Mouse (Mus musculus) erythroblast, adult 5-6 weeks (primary cell): ENCODE results near the gene Limd2. TPM values are rescaled to one million over a fixed set of nuclear protein-coding genes. Genes with fewer than 3 reads are reported as not detected.
"Not testable (repeated sequence)": the region's sequence is repeated elsewhere in the genome, so short reads cannot be mapped to it uniquely, and the experiment has no call there.

ENCODE experiments used
- ATAC-seq: replicated peaks from 2 replicates; pipeline ENCODE4 v1.8.0; 2016; ENCODE audit warnings: moderate number of reproducible peaks, mild to moderate bottlenecking, moderate TSS enrichment, inconsistent platforms; ENCODE audit not compliant: poor library complexity, low FRiP score, severe bottlenecking
- total RNA-seq, 2 experiments: library from RNA; stranded (forward) in 1 of 2; stranded (reverse) in 1 of 2; fragments of 150-400 nt in 1 of 2; fragments of 200-764, 138-1000 nt in 1 of 2; gene quantifications; 2 replicates each; pipeline versions ENCODE4 v1.2.3 to v1.2.4; 2015 to 2017; ENCODE audit warnings: low replicate concordance in 2 of 2

Limd2 gene
- total RNA-seq, 2 experiments from 2014 or later, result 14.3 to 43.2 TPM

DNA sequence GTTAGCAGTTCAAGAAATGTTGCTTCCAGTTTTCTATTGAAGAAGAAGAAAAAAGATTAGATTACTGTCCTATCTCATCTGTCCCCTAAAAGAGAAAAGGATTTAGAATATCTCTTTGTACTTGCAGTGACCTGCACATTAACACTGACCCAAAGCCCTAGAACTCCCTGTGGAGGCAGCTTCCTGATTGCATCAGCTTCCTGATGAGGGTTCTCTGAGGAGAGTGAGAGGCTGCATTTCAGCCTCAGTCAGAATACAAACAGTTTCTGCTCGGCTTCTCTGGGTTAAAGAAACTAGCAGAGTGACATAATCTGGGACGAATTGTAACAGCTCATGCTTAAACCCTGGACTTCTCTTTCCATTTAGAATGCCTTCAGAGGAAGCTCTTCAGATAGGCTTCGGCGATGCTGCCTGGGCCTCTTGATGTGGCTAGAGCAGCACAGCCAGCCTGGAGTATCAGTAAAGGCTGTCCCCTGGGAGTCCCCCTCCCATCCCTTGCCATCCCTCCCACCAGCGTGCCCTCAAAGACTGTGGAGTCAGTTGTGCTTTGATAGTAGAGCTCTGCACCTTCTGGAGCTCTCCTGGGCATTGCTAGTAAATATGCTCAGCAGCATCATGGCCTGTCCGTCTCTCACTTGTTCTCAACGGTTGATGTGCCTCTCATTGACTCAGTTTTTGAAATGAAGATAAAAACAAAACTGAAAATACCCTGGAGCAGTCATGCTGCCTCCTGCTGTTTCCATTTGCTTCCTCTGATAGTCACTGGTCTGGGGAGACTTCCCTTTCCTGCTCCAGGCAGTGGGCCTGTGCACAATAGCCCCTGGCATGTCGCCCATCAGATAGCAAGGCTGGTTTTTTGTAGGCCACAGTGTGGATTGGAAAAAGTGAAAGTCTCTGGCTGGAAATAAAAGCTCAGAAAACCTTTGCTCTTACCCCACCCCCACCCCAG, 25.8 kb downstream of the Limd2 start:
- no peak for ATAC-seq

GRCm38 (mm10) chr11:106132516-106132915, 28.1 kb downstream of the Limd2 start:
- no peak for ATAC-seq

DNA sequence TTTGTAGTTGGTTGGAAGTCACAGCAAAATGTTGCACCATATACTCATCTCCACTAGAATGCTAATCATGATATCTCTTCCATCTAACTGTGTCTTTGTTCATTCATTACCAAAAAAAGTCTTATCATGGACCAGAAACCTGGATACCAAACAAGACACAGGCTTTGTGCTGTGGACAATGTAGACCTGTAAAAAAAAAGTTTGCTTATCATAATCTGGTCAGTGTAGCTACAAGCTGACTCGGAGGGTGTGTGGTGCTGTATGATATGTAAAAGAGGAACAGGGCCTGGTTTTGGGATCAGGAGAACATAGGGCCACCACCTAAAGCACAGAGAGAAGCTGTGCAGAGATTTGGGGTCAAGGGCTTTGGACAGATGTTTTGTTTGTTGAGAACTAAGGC, 31.2 kb downstream of the Limd2 start:
- ATAC-seq, result no peak

GRCm38 (mm10) chr11:106126727-106127373, 33.8 kb downstream of the Limd2 start:
- ATAC-seq, result not testable (repeated sequence)

GRCm38 (mm10) chr11:106125827-106126226, 34.8 kb downstream of the Limd2 start:
- no peak for ATAC-seq

DNA sequence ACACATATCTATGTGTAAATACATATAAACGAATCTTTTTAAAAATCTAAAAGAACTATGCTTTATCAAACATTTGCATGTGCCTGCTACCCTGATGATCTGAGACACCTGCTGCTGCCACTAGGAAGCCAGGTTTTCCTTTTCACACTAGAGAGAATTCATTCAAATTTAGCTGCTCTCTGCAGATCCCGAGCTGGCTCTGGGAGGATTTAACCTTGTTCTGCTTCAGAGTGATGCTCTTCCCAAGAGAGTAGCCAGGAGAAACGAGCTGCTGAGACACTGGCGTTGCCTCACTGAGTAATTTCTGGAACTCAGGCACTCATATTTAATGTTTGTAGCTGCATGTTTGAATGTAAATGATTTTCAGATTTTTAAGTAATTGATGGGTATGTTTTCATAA, 35.9 kb downstream of the Limd2 start:
- no peak for ATAC-seq

GRCm38 (mm10) chr11:106122736-106123135, 37.9 kb downstream of the Limd2 start:
- no peak for ATAC-seq

- ATAC-seq, result no peak
These were observed 38.4 kb downstream of the Limd2 start for GRCm38 (mm10) chr11:106122221-106122620.

DNA sequence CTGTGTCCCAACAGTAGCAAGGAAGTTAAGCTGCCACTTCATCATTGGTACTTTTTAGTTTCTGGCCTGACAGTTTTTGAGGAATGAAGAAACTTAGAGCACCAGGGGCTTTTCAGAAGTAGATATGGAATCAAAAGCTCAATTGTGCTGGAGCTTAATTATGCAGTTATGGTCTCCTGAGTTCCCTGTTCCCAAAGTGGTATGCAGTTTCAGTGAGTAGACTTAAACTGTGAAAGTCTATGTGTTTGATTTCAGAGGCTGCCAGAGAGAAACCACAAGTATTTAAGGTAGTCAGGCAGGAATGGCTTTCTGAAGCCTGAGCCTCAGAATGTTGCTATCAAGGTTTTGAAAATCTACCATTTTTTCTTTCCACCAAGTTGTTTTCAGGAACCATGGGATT, 49.0 kb downstream of the Limd2 start:
- ATAC-seq, result no peak

Other genes starting within 250 kb of the Limd2 start
- gene Cyb561, start 207.5 kb downstream of the Limd2 start, total RNA-seq (2015; ENCODE audit: low replicate concordance), result 0.77 TPM in 1 of 2 replicates, not detected in the other
- gene Cyb561, start 207.5 kb downstream of the Limd2 start, total RNA-seq (2017; ENCODE audit: low replicate concordance), result 0.28 and 0.77 TPM in 2 replicates
- 0.96 and 7.3 TPM in 2 replicates for gene Ace, start 192.9 kb downstream of the Limd2 start, total RNA-seq (2015; ENCODE audit: low replicate concordance)
- gene Ace, start 192.9 kb downstream of the Limd2 start, total RNA-seq (2017; ENCODE audit: low replicate concordance), result 2.3 and 5.3 TPM in 2 replicates
- gene Ace3, start 166.2 kb downstream of the Limd2 start, total RNA-seq (2015; ENCODE audit: low replicate concordance), result not detected in 2 replicates
- gene Ace3, start 166.2 kb downstream of the Limd2 start, total RNA-seq (2017; ENCODE audit: low replicate concordance), result not detected in 2 replicates
- gene Kcnh6, start 152.7 kb downstream of the Limd2 start, total RNA-seq (2015; ENCODE audit: low replicate concordance), result not detected in 2 replicates
- gene Kcnh6, start 152.7 kb downstream of the Limd2 start, total RNA-seq (2017; ENCODE audit: low replicate concordance), result 0.68 TPM in 1 of 2 replicates, not detected in the other
- gene Dcaf7, start 124.0 kb downstream of the Limd2 start, total RNA-seq (2015; ENCODE audit: low replicate concordance), result 20.5 and 25.9 TPM in 2 replicates
- gene Dcaf7, start 124.0 kb downstream of the Limd2 start, total RNA-seq (2017; ENCODE audit: low replicate concordance), result 20.2 and 27.3 TPM in 2 replicates
- 1.2 and 1.9 TPM in 2 replicates for gene Taco1, start 94.8 kb downstream of the Limd2 start, total RNA-seq (2015; ENCODE audit: low replicate concordance)
- gene Taco1, start 94.8 kb downstream of the Limd2 start, total RNA-seq (2017; ENCODE audit: low replicate concordance), result 0.17 and 8.5 TPM in 2 replicates
- gene Map3k3, start 76.2 kb downstream of the Limd2 start, total RNA-seq (2015; ENCODE audit: low replicate concordance), result 2.9 and 6.3 TPM in 2 replicates
- 5.2 and 11.7 TPM in 2 replicates for gene Map3k3, start 76.2 kb downstream of the Limd2 start, total RNA-seq (2017; ENCODE audit: low replicate concordance)
- gene Gm10840, start within 50 bp of the Limd2 start, total RNA-seq (2015; ENCODE audit: low replicate concordance), result not detected in 2 replicates
- gene Gm10840, start within 50 bp of the Limd2 start, total RNA-seq (2017; ENCODE audit: low replicate concordance), result not detected in 2 replicates
- gene Strada, start 41.3 kb upstream of the Limd2 start, total RNA-seq (2015; ENCODE audit: low replicate concordance), result 3.8 and 11.5 TPM in 2 replicates
- gene Strada, start 41.3 kb upstream of the Limd2 start, total RNA-seq (2017; ENCODE audit: low replicate concordance), result 4.9 and 5.7 TPM in 2 replicates
- 11.5 and 15.2 TPM in 2 replicates for gene Ccdc47, start 55.5 kb upstream of the Limd2 start, total RNA-seq (2015; ENCODE audit: low replicate concordance)
- gene Ccdc47, start 55.5 kb upstream of the Limd2 start, total RNA-seq (2017; ENCODE audit: low replicate concordance), result 38.8 and 57.4 TPM in 2 replicates
- 13.4 and 14.6 TPM in 2 replicates for gene Ddx42, start 56.1 kb upstream of the Limd2 start, total RNA-seq (2015; ENCODE audit: low replicate concordance)
- gene Ddx42, start 56.1 kb upstream of the Limd2 start, total RNA-seq (2017; ENCODE audit: low replicate concordance), result 18.8 and 35.8 TPM in 2 replicates
- 6.0 and 7.5 TPM in 2 replicates for gene Ftsj3, start 95.2 kb upstream of the Limd2 start, total RNA-seq (2015; ENCODE audit: low replicate concordance)
- 24.0 and 29.1 TPM in 2 replicates for gene Ftsj3, start 95.2 kb upstream of the Limd2 start, total RNA-seq (2017; ENCODE audit: low replicate concordance)
- gene Psmc5, start 95.3 kb upstream of the Limd2 start, total RNA-seq (2015; ENCODE audit: low replicate concordance), result 11.7 and 23.8 TPM in 2 replicates
- gene Psmc5, start 95.3 kb upstream of the Limd2 start, total RNA-seq (2017; ENCODE audit: low replicate concordance), result 30.6 and 49.8 TPM in 2 replicates
- gene Smarcd2, start 112.1 kb upstream of the Limd2 start, total RNA-seq (2015; ENCODE audit: low replicate concordance), result 15.9 and 17.1 TPM in 2 replicates
- gene Smarcd2, start 112.1 kb upstream of the Limd2 start, total RNA-seq (2017; ENCODE audit: low replicate concordance), result 41.4 and 51.1 TPM in 2 replicates
- 0.42 TPM in 1 of 2 replicates, not detected in the other for gene Tcam1, start 115.8 kb upstream of the Limd2 start, total RNA-seq (2015; ENCODE audit: low replicate concordance)
- gene Tcam1, start 115.8 kb upstream of the Limd2 start, total RNA-seq (2017; ENCODE audit: low replicate concordance), result 0.56 TPM in 1 of 2 replicates, not detected in the other
- not detected in 2 replicates for gene Gh, start 141.0 kb upstream of the Limd2 start, total RNA-seq (2015; ENCODE audit: low replicate concordance)
- not detected in 2 replicates for gene Gh, start 141.0 kb upstream of the Limd2 start, total RNA-seq (2017; ENCODE audit: low replicate concordance)
- gene Cd79b, start 153.9 kb upstream of the Limd2 start, total RNA-seq (2015; ENCODE audit: low replicate concordance), result 10.7 and 16.1 TPM in 2 replicates
- gene Cd79b, start 153.9 kb upstream of the Limd2 start, total RNA-seq (2017; ENCODE audit: low replicate concordance), result 3.2 and 7.2 TPM in 2 replicates
- not detected in 2 replicates for gene Scn4a, start 192.4 kb upstream of the Limd2 start, total RNA-seq (2015; ENCODE audit: low replicate concordance)
- not detected in 2 replicates for gene Scn4a, start 192.4 kb upstream of the Limd2 start, total RNA-seq (2017; ENCODE audit: low replicate concordance)
- not detected in 2 replicates for gene Prr29, start 204.6 kb upstream of the Limd2 start, total RNA-seq (2015; ENCODE audit: low replicate concordance)
- gene Prr29, start 204.6 kb upstream of the Limd2 start, total RNA-seq (2017; ENCODE audit: low replicate concordance), result not detected in 2 replicates
- 9.8 and 10.7 TPM in 2 replicates for gene Icam2, start 227.2 kb upstream of the Limd2 start, total RNA-seq (2015; ENCODE audit: low replicate concordance)
- gene Icam2, start 227.2 kb upstream of the Limd2 start, total RNA-seq (2017; ENCODE audit: low replicate concordance), result 4.0 and 13.7 TPM in 2 replicates